Mouse (Mus musculus) spleen, adult 2 months (tissue): ENCODE measurements around the gene Gm20388.

ENCODE experiments used
- CTCF ChIP-seq: fragments of 200-500 bp; IDR thresholded peaks from 2 replicates; pipeline ENCODE4 v1.5.1; 2011; ENCODE audit warnings: mild to moderate bottlenecking, inconsistent platforms; ENCODE audit not compliant: insufficient read depth, insufficient read length, insufficient replicate concordance; ENCODE audit errors: extremely low read depth
- POLR2A ChIP-seq: fragments of 200-500 bp; IDR thresholded peaks from 2 replicates; pipeline ENCODE4 v1.6.1; 2011; ENCODE audit warnings: low read depth, low read length, inconsistent platforms

DNA sequence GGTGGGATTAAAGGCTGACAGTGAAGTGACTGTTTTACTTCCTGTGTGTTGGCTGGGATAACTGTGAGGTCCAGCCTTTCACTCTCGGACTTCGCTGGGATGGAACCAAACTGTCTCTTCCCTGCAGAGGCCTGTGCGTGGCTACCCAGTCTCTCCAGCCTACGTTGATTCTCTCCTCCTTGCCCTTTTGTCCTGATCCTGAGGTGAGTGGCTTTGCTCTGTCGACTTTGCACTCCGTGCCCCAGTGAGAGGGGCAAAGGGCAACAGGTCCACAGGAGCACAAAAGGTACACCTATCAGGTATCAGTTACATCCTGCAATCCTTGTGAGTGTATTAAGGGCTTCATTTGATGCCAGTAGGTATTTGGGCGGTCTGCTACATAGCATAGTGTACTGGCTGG, 3512.8 kb downstream of the Gm20388 start, which contains the start of gene Def8:
- no peak for TF ChIP-seq CTCF
- no peak for TF ChIP-seq POLR2A
